Mouse (Mus musculus): Measurements from ENCODE around the gene Crip1. TPM values are rescaled to one million over a fixed set of nuclear protein-coding genes. Genes with fewer than 3 reads are reported as not detected.

Crip1 gene
- polyA plus RNA-seq (2015; fragmentation: Nextera tagmentation; extraction: Ambion mirVana), result 53.4 and 404 TPM in 2 replicates

- no peak for ATAC-seq (ENCODE audit: low FRiP score)
- H3K4me3 ChIP-seq (replicated peaks), result no peak within 1 kb of the TSS
- H3K4me1 ChIP-seq, result peaks cover 57% of the 10 kb centered on the region
- no peaks in the 10 kb centered on the region for H3K9me3 ChIP-seq (replicated peaks)
- H3K27ac ChIP-seq (replicated peaks), result peak within 1 kb of the TSS; percentile 37
- peaks cover 21% of the 10 kb centered on the region for H3K36me3 ChIP-seq
- peak within 1 kb of the TSS; percentile 40 for H3K4me2 ChIP-seq
- 9% methylated on average over 45 of the region's 45 CpGs for WGBS
- H3K9ac ChIP-seq (replicated peaks), result no peak within 1 kb of the TSS
- H3K27me3 ChIP-seq (replicated peaks), result peaks cover 15% of the 10 kb centered on the region
Measured at GRCm38 (mm10) chr12:113146112-113147057, at the start of gene Crip1. Crip1 (plus strand) TSS chr12:113146316.

GRCm38 (mm10) chr12:113097040-113097439 is 49.1 kb upstream of the Crip1 start:
- Histone ChIP-seq H3K27ac (replicated peaks) (no peak overlapping the region), H3K27me3 (replicated peaks) (no peaks in the 10 kb centered on the region), H3K36me3 (no peaks in the 10 kb centered on the region), H3K9me3 (replicated peaks) (no peaks in the 10 kb centered on the region), H3K4me3 (replicated peaks) (peak overlapping the region; percentile 93), H3K4me2 (peak overlapping the region; percentile 96), H3K4me1 (peaks cover 44% of the 10 kb centered on the region), H3K9ac (replicated peaks) (peak overlapping the region; percentile 98)
- peak; percentile 13; the same call in 1 of the 2 replicates for ATAC-seq (ENCODE audit: low FRiP score)
- WGBS, result 81% methylated on average over 5 of the region's 5 CpGs

- Histone ChIP-seq H3K27me3 (replicated peaks) (no peaks in the 10 kb centered on the region), H3K27ac (replicated peaks) (peak within 1 kb of the TSS; percentile 89), H3K9me3 (replicated peaks) (no peaks in the 10 kb centered on the region), H3K36me3 (no peaks in the 10 kb centered on the region), H3K9ac (replicated peaks) (peak within 1 kb of the TSS; percentile 98), H3K4me2 (peak within 1 kb of the TSS; percentile 96), H3K4me3 (replicated peaks) (peak within 1 kb of the TSS; percentile 93), H3K4me1 (peaks cover 52% of the 10 kb centered on the region)
- ATAC-seq (ENCODE audit: low FRiP score), result peak; percentile 77
- 1% methylated on average over 20 of the region's 53 CpGs for WGBS
Measured at GRCm38 (mm10) chr12:113097749-113098281, 48.3 kb upstream of the Crip1 start, which contains the start of gene Mta1. Mta1 (plus strand) TSS chr12:113098278.

GRCm38 (mm10) chr12:113098530-113099151 is 47.5 kb upstream of the Crip1 start:
- Histone ChIP-seq H3K9ac (replicated peaks) (peak overlapping the region; percentile 98), H3K27ac (replicated peaks) (peak overlapping the region; percentile 89), H3K4me3 (replicated peaks) (peak overlapping the region; percentile 93), H3K4me1 (peaks cover 60% of the 10 kb centered on the region), H3K36me3 (no peaks in the 10 kb centered on the region), H3K9me3 (replicated peaks) (no peaks in the 10 kb centered on the region), H3K4me2 (peak overlapping the region; percentile 96), H3K27me3 (replicated peaks) (no peaks in the 10 kb centered on the region)
- no peak for ATAC-seq (ENCODE audit: low FRiP score)
- 0% methylated on average over 25 of the region's 60 CpGs for WGBS

GRCm38 (mm10) chr12:113099470-113100237 is 46.5 kb upstream of the Crip1 start:
- Histone ChIP-seq H3K27ac (replicated peaks) (peak overlapping the region; percentile 33; the same call in 1 of the 2 replicates), H3K9me3 (replicated peaks) (no peaks in the 10 kb centered on the region), H3K4me3 (replicated peaks) (peak overlapping the region; percentile 93), H3K4me1 (peaks cover 66% of the 10 kb centered on the region), H3K27me3 (replicated peaks) (no peaks in the 10 kb centered on the region), H3K36me3 (no peaks in the 10 kb centered on the region), H3K9ac (replicated peaks) (peak overlapping the region; percentile 98), H3K4me2 (peak overlapping the region; percentile 96)
- 35% methylated on average over 6 of the region's 6 CpGs for WGBS
- ATAC-seq (ENCODE audit: low FRiP score), result no peak

- peaks cover 66% of the 10 kb centered on the region for H3K4me1 ChIP-seq
Measured at GRCm38 (mm10) chr12:113100448-113101076, 45.6 kb upstream of the Crip1 start.

GRCm38 (mm10) chr12:113101251-113101960 is 44.7 kb upstream of the Crip1 start:
- no peaks in the 10 kb centered on the region for H3K27me3 ChIP-seq (replicated peaks)
- H3K4me3 ChIP-seq (replicated peaks), result no peak overlapping the region
- H3K9ac ChIP-seq (replicated peaks), result no peak overlapping the region
- H3K27ac ChIP-seq (replicated peaks), result no peak overlapping the region; the same call in 1 of the 2 replicates
- H3K4me1 ChIP-seq, result peaks cover 66% of the 10 kb centered on the region
- H3K9me3 ChIP-seq (replicated peaks), result no peaks in the 10 kb centered on the region
- no peak for ATAC-seq (ENCODE audit: low FRiP score)
- WGBS, result 79% methylated on average over 9 of the region's 9 CpGs
- H3K36me3 ChIP-seq, result no peaks in the 10 kb centered on the region
- no peak overlapping the region for H3K4me2 ChIP-seq

More at GRCm38 (mm10) chr12:113100448-113101076, 45.6 kb upstream of the Crip1 start:
- Histone ChIP-seq H3K4me3 (replicated peaks) (no peak overlapping the region), H3K36me3 (no peaks in the 10 kb centered on the region), H3K27me3 (replicated peaks) (no peaks in the 10 kb centered on the region), H3K9ac (replicated peaks) (peak overlapping the region; percentile 21; the same call in 1 of the 2 replicates), H3K9me3 (replicated peaks) (no peaks in the 10 kb centered on the region), H3K4me2 (peak overlapping the region; percentile 96; the same call in 1 of the 2 replicates), H3K27ac (replicated peaks) (peak overlapping the region; percentile 11; the same call in 1 of the 2 replicates)
- WGBS, result 68% methylated on average over 5 of the region's 5 CpGs
- no peak for ATAC-seq (ENCODE audit: low FRiP score)

GRCm38 (mm10) chr12:113102461-113102860 is 43.7 kb upstream of the Crip1 start:
- H3K9ac ChIP-seq (replicated peaks), result no peak overlapping the region
- no peak overlapping the region for H3K4me2 ChIP-seq
- no peak overlapping the region for H3K4me3 ChIP-seq (replicated peaks)
- ATAC-seq (ENCODE audit: low FRiP score), result no peak
- H3K9me3 ChIP-seq (replicated peaks), result no peaks in the 10 kb centered on the region
- WGBS, result 66% methylated on average over 6 of the region's 6 CpGs
- H3K27ac ChIP-seq (replicated peaks), result no peak overlapping the region
- H3K4me1 ChIP-seq, result peaks cover 61% of the 10 kb centered on the region
- no peaks in the 10 kb centered on the region for H3K36me3 ChIP-seq
- no peaks in the 10 kb centered on the region for H3K27me3 ChIP-seq (replicated peaks)

GRCm38 (mm10) chr12:113103846-113104451 is 42.2 kb upstream of the Crip1 start:
- ATAC-seq (ENCODE audit: low FRiP score), result no peak
- H3K4me1 ChIP-seq, result peaks cover 62% of the 10 kb centered on the region
- 82% methylated on average over 8 of the region's 8 CpGs for WGBS

GRCm38 (mm10) chr12:113106386-113106785 is 39.7 kb upstream of the Crip1 start:
- Histone ChIP-seq H3K9me3 (replicated peaks) (no peaks in the 10 kb centered on the region), H3K4me2 (no peak overlapping the region), H3K4me3 (replicated peaks) (no peak overlapping the region), H3K4me1 (peaks cover 55% of the 10 kb centered on the region), H3K9ac (replicated peaks) (no peak overlapping the region), H3K36me3 (no peaks in the 10 kb centered on the region), H3K27ac (replicated peaks) (no peak overlapping the region), H3K27me3 (replicated peaks) (no peaks in the 10 kb centered on the region)
- ATAC-seq (ENCODE audit: low FRiP score), result no peak
- 85% methylated on average over 6 of the region's 6 CpGs for WGBS

More at GRCm38 (mm10) chr12:113103846-113104451, 42.2 kb upstream of the Crip1 start:
- H3K9me3 ChIP-seq (replicated peaks), result no peaks in the 10 kb centered on the region
- no peak overlapping the region for H3K27ac ChIP-seq (replicated peaks)
- no peaks in the 10 kb centered on the region for H3K36me3 ChIP-seq
- no peak overlapping the region for H3K9ac ChIP-seq (replicated peaks)
- H3K27me3 ChIP-seq (replicated peaks), result no peaks in the 10 kb centered on the region
- no peak overlapping the region for H3K4me2 ChIP-seq
- H3K4me3 ChIP-seq (replicated peaks), result no peak overlapping the region

All from neural tube, embryonic 15.5 days (tissue).